Mouse (Mus musculus): ENCODE measurements around the gene Ifnk. TPM values are rescaled to one million over a fixed set of nuclear protein-coding genes. Genes with fewer than 3 reads are reported as not detected.

The Ifnk gene
- total and polyA plus RNA-seq, 2 experiments = not detected

DNA sequence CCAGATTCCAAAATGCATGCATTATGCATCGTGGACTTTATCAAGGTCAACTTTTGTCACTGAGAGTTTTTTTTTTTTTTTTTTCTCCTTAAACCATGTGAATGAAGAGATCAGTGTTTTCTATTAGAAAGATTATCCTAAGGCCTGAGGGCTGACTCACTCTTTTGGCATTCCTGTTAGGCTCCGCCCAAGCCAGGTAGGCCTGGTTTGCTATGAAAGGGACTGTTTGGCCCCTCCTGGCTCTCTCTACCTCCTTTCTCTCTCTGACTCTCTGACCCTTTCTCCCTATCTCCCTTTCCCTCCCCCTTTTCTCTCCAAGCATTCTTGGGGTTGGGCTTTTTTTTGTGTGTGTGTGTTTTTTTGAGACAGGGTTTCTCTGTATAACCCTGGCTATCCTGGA is 23.7 kb downstream of the Ifnk start:
- WGBS = 91% methylated on average over 2 of the region's 2 CpGs
- Histone ChIP-seq H3K36me3 (ENCODE audit: control insufficient read depth, insufficient read depth, low read length) (no peaks in the 10 kb centered on the region), H3K4me3 (ENCODE audit: insufficient read depth, low read depth, low read length) (no peak overlapping the region), H3K27ac (replicated peaks; ENCODE audit: insufficient read depth, low read depth, low read length) (no peak overlapping the region), H3K9ac (ENCODE audit: low read depth, low read length) (no peak overlapping the region), H3K4me1 (ENCODE audit: control insufficient read depth, insufficient read depth, low read length) (no peaks in the 10 kb centered on the region), H3K27me3 (ENCODE audit: control insufficient read depth, insufficient read depth, low read length) (no peaks in the 10 kb centered on the region), H3K79me2 (ENCODE audit: control insufficient read depth, insufficient read depth, low read length) (no peaks in the 10 kb centered on the region)
- TF ChIP-seq POLR2A (IDR thresholded peaks at IDR 0.05; ENCODE audit: extremely low read depth, insufficient read depth, low read length) (no peak), CTCF (IDR thresholded peaks at IDR 0.05; ENCODE audit: low read depth, low read length) (no peak)
- no peak for DNase-seq (ENCODE audit: extremely low read depth, low read depth, low spot score)

DNA sequence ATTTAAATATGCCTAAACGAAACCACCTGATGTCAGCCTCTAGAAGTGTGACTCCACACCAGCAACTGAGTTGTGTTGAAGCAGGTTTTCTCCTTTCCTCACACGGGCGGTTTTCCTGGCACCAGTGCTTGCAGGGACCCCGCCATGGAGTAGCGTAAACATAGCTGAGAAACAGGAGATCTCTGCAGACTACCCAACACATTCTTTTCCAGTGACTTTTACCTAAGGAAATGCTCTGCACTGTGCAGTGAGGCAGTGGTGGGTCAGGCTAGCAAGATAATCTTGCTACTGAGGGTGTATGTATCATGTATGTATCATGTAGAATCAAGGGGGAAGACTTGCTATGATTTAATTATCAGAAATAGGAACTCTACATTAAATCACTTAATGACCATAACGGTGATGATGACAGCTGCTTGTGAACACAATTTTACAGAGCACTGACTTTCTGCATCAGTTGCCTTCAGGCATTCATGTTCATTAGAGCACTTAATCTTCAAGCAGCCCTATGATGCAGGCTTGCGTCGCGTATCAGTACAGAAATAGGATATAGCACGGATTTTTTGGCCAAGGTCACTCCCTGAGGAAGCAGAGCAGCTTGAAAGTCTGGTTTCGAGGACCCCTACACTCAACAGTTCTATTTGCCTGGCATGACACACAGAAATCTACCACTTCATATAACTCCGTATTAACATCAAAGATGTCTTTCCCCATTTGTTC is 26.2 kb downstream of the Ifnk start:
- TF ChIP-seq POLR2A (IDR thresholded peaks at IDR 0.05; ENCODE audit: extremely low read depth, insufficient read depth, low read length) (no peak), CTCF (IDR thresholded peaks at IDR 0.05; ENCODE audit: low read depth, low read length) (no peak)
- no peak overlapping the region for H3K4me3 ChIP-seq (ENCODE audit: insufficient read depth, low read depth, low read length)
- H3K27me3 ChIP-seq (ENCODE audit: control insufficient read depth, insufficient read depth, low read length) = no peaks in the 10 kb centered on the region
- H3K27ac ChIP-seq (replicated peaks; ENCODE audit: insufficient read depth, low read depth, low read length) = no peak overlapping the region
- no peaks in the 10 kb centered on the region for H3K4me1 ChIP-seq (ENCODE audit: control insufficient read depth, insufficient read depth, low read length)
- no peaks in the 10 kb centered on the region for H3K79me2 ChIP-seq (ENCODE audit: control insufficient read depth, insufficient read depth, low read length)
- DNase-seq (ENCODE audit: extremely low read depth, low read depth, low spot score) = no peak
- 88% methylated on average over 12 of the region's 12 CpGs for WGBS
- H3K36me3 ChIP-seq (ENCODE audit: control insufficient read depth, insufficient read depth, low read length) = no peaks in the 10 kb centered on the region
- H3K9ac ChIP-seq (ENCODE audit: low read depth, low read length) = no peak overlapping the region

DNA sequence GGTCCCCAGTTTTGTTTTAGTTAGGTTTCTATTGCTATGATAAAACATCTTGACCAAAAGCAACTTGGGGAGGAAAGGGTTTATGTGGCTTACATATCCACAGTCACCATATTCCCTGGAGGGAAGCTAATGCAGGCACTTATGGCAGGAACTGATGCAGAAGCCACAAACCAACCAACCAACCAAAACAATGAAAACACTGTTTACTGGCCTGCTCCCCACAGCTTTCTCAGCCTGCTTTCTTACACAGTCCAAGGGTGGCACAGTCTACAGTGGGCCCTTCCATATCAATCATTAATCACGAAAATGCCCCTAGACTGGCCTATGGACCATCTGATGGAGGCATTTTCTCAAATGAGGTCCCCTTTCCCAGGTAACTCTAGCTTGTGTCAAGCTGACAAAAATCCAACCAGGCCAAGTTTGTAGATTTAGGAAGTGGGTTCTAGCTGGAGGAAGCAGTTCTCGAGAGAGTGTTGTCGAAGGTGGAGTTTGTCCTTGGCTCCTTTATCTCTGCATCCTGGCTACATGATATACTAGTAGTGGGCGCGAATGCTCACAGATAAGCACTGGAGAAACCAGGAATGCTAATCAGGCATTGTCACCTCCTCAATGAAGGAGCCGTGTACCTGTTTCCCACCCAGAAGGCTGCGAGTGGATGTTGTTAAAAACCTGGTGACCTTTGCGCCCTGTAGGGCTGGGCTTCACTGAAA is 35.9 kb downstream of the Ifnk start:
- WGBS = 83% methylated on average over 8 of the region's 8 CpGs
- Histone ChIP-seq H3K4me3 (ENCODE audit: insufficient read depth, low read depth, low read length) (no peak overlapping the region), H3K27ac (replicated peaks; ENCODE audit: insufficient read depth, low read depth, low read length) (no peak overlapping the region), H3K9ac (ENCODE audit: low read depth, low read length) (no peak overlapping the region), H3K79me2 (ENCODE audit: control insufficient read depth, insufficient read depth, low read length) (no peaks in the 10 kb centered on the region), H3K4me1 (ENCODE audit: control insufficient read depth, insufficient read depth, low read length) (no peaks in the 10 kb centered on the region), H3K27me3 (ENCODE audit: control insufficient read depth, insufficient read depth, low read length) (no peaks in the 10 kb centered on the region), H3K36me3 (ENCODE audit: control insufficient read depth, insufficient read depth, low read length) (peaks cover 18% of the 10 kb centered on the region)
- DNase-seq (ENCODE audit: extremely low read depth, low read depth, low spot score) = no peak
- TF ChIP-seq POLR2A (IDR thresholded peaks at IDR 0.05; ENCODE audit: extremely low read depth, insufficient read depth, low read length) (no peak), CTCF (IDR thresholded peaks at IDR 0.05; ENCODE audit: low read depth, low read length) (no peak)

DNA sequence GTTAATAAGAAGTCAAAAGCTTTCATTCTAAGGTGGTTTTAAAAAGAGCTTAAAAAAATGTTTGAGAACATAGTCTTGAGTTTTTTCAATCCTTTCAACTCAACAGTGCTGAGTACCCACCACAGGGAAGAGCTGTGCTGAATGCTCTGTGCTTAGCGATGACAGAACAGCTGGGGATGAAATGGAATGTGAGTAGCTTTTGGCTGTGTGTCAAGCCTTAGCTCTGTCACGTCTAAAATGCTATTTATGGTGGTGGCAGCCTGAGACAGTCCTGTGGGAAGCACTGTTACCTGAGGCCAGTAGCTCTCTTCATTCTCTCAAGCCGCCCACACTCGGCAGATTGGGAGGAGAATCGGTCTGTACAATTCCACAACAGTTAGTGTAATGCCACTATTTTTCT is 37.9 kb downstream of the Ifnk start:
- no peaks in the 10 kb centered on the region for H3K27me3 ChIP-seq (ENCODE audit: control insufficient read depth, insufficient read depth, low read length)
- H3K4me3 ChIP-seq (ENCODE audit: insufficient read depth, low read depth, low read length) = no peak overlapping the region
- H3K36me3 ChIP-seq (ENCODE audit: control insufficient read depth, insufficient read depth, low read length) = peaks cover 25% of the 10 kb centered on the region
- H3K27ac ChIP-seq (replicated peaks; ENCODE audit: insufficient read depth, low read depth, low read length) = no peak overlapping the region
- whole genome bisulfite sequencing = 81% methylated on average over 5 of the region's 5 CpGs
- no peak overlapping the region for H3K9ac ChIP-seq (ENCODE audit: low read depth, low read length)
- no peaks in the 10 kb centered on the region for H3K79me2 ChIP-seq (ENCODE audit: control insufficient read depth, insufficient read depth, low read length)
- DNase-seq (ENCODE audit: extremely low read depth, low read depth, low spot score) = no peak
- no peak for TF ChIP-seq CTCF (IDR thresholded peaks at IDR 0.05; ENCODE audit: low read depth, low read length)
- no peak for TF ChIP-seq POLR2A (IDR thresholded peaks at IDR 0.05; ENCODE audit: extremely low read depth, insufficient read depth, low read length)
- no peaks in the 10 kb centered on the region for H3K4me1 ChIP-seq (ENCODE audit: control insufficient read depth, insufficient read depth, low read length)

DNA sequence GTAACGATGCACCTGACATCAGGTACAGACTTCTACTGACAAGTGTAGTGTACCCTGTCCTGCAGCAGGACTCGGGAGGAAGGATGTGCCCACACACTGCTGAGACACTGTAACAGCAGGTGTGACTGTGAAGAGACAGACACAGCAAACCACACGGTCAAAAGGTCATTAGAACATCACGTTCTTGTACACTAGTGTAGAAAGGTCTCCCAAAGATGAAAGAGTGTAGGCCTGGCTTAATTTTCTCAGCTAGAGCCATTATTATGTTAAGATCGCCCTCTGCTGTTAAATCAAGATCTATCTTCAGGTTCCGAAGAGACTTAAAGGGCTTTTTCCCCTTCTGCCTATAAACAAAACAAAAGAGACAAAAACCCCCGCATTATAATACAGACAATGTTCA is 40.9 kb downstream of the Ifnk start:
- H3K9ac ChIP-seq (ENCODE audit: low read depth, low read length) = no peak overlapping the region
- H3K36me3 ChIP-seq (ENCODE audit: control insufficient read depth, insufficient read depth, low read length) = peaks cover 43% of the 10 kb centered on the region
- no peak for TF ChIP-seq POLR2A (IDR thresholded peaks at IDR 0.05; ENCODE audit: extremely low read depth, insufficient read depth, low read length)
- no peak for TF ChIP-seq CTCF (IDR thresholded peaks at IDR 0.05; ENCODE audit: low read depth, low read length)
- no peaks in the 10 kb centered on the region for H3K79me2 ChIP-seq (ENCODE audit: control insufficient read depth, insufficient read depth, low read length)
- H3K27ac ChIP-seq (replicated peaks; ENCODE audit: insufficient read depth, low read depth, low read length) = no peak overlapping the region
- H3K4me3 ChIP-seq (ENCODE audit: insufficient read depth, low read depth, low read length) = no peak overlapping the region
- no peaks in the 10 kb centered on the region for H3K4me1 ChIP-seq (ENCODE audit: control insufficient read depth, insufficient read depth, low read length)
- 51% methylated on average over 7 of the region's 7 CpGs for WGBS
- peak; percentile 44 for DNase-seq (ENCODE audit: extremely low read depth, low read depth, low spot score)
- H3K27me3 ChIP-seq (ENCODE audit: control insufficient read depth, insufficient read depth, low read length) = no peaks in the 10 kb centered on the region

DNA sequence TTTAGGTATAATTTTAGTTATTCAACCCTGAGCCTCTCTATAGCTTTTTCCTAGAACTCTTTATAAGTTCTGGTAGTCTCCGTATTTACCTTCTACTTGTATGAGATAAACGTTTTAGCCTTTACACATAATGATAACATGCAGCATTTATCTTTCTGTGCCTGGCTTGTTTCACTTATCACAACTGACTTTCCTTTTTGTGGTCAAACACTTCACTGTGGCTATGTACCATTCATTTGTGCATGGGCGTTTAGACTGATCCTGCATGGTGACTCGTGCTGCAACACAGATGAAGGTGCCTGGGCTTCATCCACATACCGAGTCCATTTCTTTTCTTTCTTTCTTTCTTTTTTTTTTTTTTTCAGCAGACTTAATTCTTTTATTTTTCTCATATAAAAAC is 49.8 kb downstream of the Ifnk start:
- Histone ChIP-seq H3K4me1 (ENCODE audit: control insufficient read depth, insufficient read depth, low read length) (no peaks in the 10 kb centered on the region), H3K9ac (ENCODE audit: low read depth, low read length) (no peak overlapping the region), H3K79me2 (ENCODE audit: control insufficient read depth, insufficient read depth, low read length) (no peaks in the 10 kb centered on the region), H3K36me3 (ENCODE audit: control insufficient read depth, insufficient read depth, low read length) (peaks cover 50% of the 10 kb centered on the region), H3K27ac (replicated peaks; ENCODE audit: insufficient read depth, low read depth, low read length) (no peak overlapping the region), H3K27me3 (ENCODE audit: control insufficient read depth, insufficient read depth, low read length) (no peaks in the 10 kb centered on the region), H3K4me3 (ENCODE audit: insufficient read depth, low read depth, low read length) (no peak overlapping the region)
- 95% methylated on average over 5 of the region's 5 CpGs for WGBS
- TF ChIP-seq CTCF (IDR thresholded peaks at IDR 0.05; ENCODE audit: low read depth, low read length) = no peak
- TF ChIP-seq POLR2A (IDR thresholded peaks at IDR 0.05; ENCODE audit: extremely low read depth, insufficient read depth, low read length) = no peak
- no peak for DNase-seq (ENCODE audit: extremely low read depth, low read depth, low spot score)

Other genes starting within 250 kb of the Ifnk start
- 18.3 and 23.6 TPM in 2 replicates for gene Mob3b, start 5.4 kb downstream of the Ifnk start, total RNA-seq (2014; rRNA removed)
- 13.4 and 16.5 TPM in 2 replicates for gene Mob3b, start 5.4 kb downstream of the Ifnk start, polyA plus RNA-seq (2012; rRNA removed)
- 8.9 and 9.4 TPM in 2 replicates for gene C9orf72, start 74.1 kb downstream of the Ifnk start, total RNA-seq (2014; rRNA removed)
- 3.0 and 3.7 TPM in 2 replicates for gene C9orf72, start 74.1 kb downstream of the Ifnk start, polyA plus RNA-seq (2012; rRNA removed)